Mouse (Mus musculus) hindbrain, embryonic 13.5 days (tissue): ENCODE results near the gene Adamts4. TPM values are rescaled to one million over a fixed set of nuclear protein-coding genes. Genes with fewer than 3 reads are reported as not detected.

Experiments used
- ATAC-seq: fragments of 200-750 bp; cut with Nextera tagmentation; 2 replicates; pipeline ENCODE4 v1.8.0; 2017; ENCODE audit warnings: moderate TSS enrichment; ENCODE audit not compliant: low FRiP score
- H3K27ac ChIP-seq: fragments of 300-500 bp; sonication (generic); 2 replicates; pipeline ENCODE4 v1.5.1; 2015; ENCODE audit warnings: inconsistent platforms, mild to moderate bottlenecking, moderate library complexity
- H3K27me3 ChIP-seq: fragments of 300-500 bp; sonication (generic); 2 replicates; pipeline ENCODE4 v1.6.1; 2015; ENCODE audit warnings: mild to moderate bottlenecking, inconsistent platforms
- H3K36me3 ChIP-seq: fragments of 300-500 bp; sonication (generic); 2 replicates; pipeline ENCODE4 v1.6.1; 2015; ENCODE audit warnings: mild to moderate bottlenecking, inconsistent platforms
- H3K4me1 ChIP-seq: fragments of 300-500 bp; sonication (generic); replicated peaks from 2 replicates; pipeline ENCODE4 v1.6.1; 2015; ENCODE audit warnings: inconsistent platforms
- H3K4me2 ChIP-seq: fragments of 300-500 bp; sonication (generic); 2 replicates; pipeline ENCODE4 v1.6.1; 2015; ENCODE audit warnings: inconsistent platforms, mild to moderate bottlenecking, moderate library complexity
- H3K4me3 ChIP-seq: fragments of 300-500 bp; sonication (generic); 2 replicates; pipeline ENCODE4 v1.5.1; 2015; ENCODE audit warnings: mild to moderate bottlenecking, inconsistent platforms
- H3K9ac ChIP-seq: fragments of 300-500 bp; sonication (generic); 2 replicates; pipeline ENCODE4 v1.6.1; 2015; ENCODE audit warnings: mild to moderate bottlenecking, inconsistent platforms
- H3K9me3 ChIP-seq: fragments of 300-500 bp; sonication (generic); 2 replicates; pipeline ENCODE4 v1.6.1; 2016; ENCODE audit warnings: inconsistent platforms
- WGBS: fragments of 180-500 bp; shearing (Covaris S2); methylation state at CpG from one replicate; pipeline ENCODE4 v1.1.7; 2015; 5-methylcytosine and 5-hydroxymethylcytosine counted together
- polyA plus RNA-seq: library from polyadenylated mRNA; unstranded; fragments of >200 nt; fragmentation: Nextera tagmentation; extraction: Ambion mirVana; gene quantifications from 2 replicates; pipeline ENCODE4 v1.2.1, GENCODE M21; 2015

The Adamts4 gene
- polyA plus RNA-seq, 1 experiment from 2014 or later: 4.9 TPM

GRCm38 (mm10) chr1:171221281-171222193 is 28.7 kb upstream of the Adamts4 start:
- Histone ChIP-seq H3K27me3 (no peaks in the 10 kb centered on the region), H3K9ac (peak overlapping the region; percentile 77), H3K36me3 (peaks cover 22% of the 10 kb centered on the region), H3K4me1 (peaks cover 18% of the 10 kb centered on the region), H3K27ac (0 out of 2 replicates have a peak overlapping the region, but pooled peaks have one; percentile 55), H3K4me2 (peak overlapping the region; percentile 86), H3K9me3 (no peaks in the 10 kb centered on the region), H3K4me3 (peak overlapping the region; percentile 60)
- peak; percentile 39 for ATAC-seq
- 6% methylated on average over 22 of the region's 22 CpGs for WGBS

- Histone ChIP-seq H3K27me3 (no peaks in the 10 kb centered on the region), H3K9me3 (no peaks in the 10 kb centered on the region), H3K9ac (peak within 1 kb of the TSS; percentile 77), H3K4me2 (peak within 1 kb of the TSS; percentile 86), H3K4me1 (peaks cover 18% of the 10 kb centered on the region), H3K36me3 (peaks cover 20% of the 10 kb centered on the region), H3K27ac (peak within 1 kb of the TSS; percentile 77), H3K4me3 (peak within 1 kb of the TSS; percentile 60)
- WGBS: 1% methylated on average over 28 of the region's 28 CpGs
- peak; percentile 96 for ATAC-seq
Measured at GRCm38 (mm10) chr1:171222238-171223155, 27.7 kb upstream of the Adamts4 start, which contains the start of gene Tomm40l. Gene Tomm40l (minus strand): TSS chr1:171222514.

DNA sequence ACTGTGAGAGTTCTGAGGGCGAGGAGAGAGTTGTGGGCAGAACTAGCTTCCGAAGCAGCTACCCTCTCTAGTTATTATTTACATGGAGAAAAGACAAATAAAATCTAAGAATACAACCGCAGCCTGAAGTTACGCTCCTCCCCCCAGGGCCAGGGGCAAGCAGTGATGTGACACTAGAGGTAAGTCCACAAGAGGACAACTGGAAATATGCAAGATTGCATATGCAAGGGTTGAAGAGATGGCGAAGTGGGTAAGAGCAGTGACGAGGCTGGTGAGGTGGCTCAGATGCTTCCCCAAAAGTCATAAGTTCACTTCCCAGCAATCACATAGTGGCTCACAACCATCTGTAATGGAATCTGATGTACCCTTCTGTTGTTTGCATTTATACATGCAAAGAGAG is 27.1 kb upstream of the Adamts4 start:
- H3K27ac ChIP-seq: peak overlapping the region; percentile 77; the same call in 1 of the 2 replicates
- no peak overlapping the region for H3K9ac ChIP-seq
- ATAC-seq: no peak

GRCm38 (mm10) chr1:171223796-171224195 is 26.4 kb upstream of the Adamts4 start:
- H3K9ac ChIP-seq: no peak overlapping the region
- H3K4me3 ChIP-seq: no peak overlapping the region
- H3K27ac ChIP-seq: no peak overlapping the region
- no peak for ATAC-seq
- no peak overlapping the region for H3K4me2 ChIP-seq
- H3K4me1 ChIP-seq: peaks cover 18% of the 10 kb centered on the region
- H3K36me3 ChIP-seq: peaks cover 12% of the 10 kb centered on the region
- no peaks in the 10 kb centered on the region for H3K27me3 ChIP-seq
- no peaks in the 10 kb centered on the region for H3K9me3 ChIP-seq
- 89% methylated on average over 2 of the region's 2 CpGs for WGBS

More for the DNA sequence above, 27.1 kb upstream of the Adamts4 start:
- H3K36me3 ChIP-seq: peaks cover 18% of the 10 kb centered on the region
- 86% methylated on average over 6 of the region's 6 CpGs for WGBS
- H3K27me3 ChIP-seq: no peaks in the 10 kb centered on the region
- peak overlapping the region; percentile 60 for H3K4me3 ChIP-seq
- H3K9me3 ChIP-seq: no peaks in the 10 kb centered on the region
- H3K4me1 ChIP-seq: peaks cover 18% of the 10 kb centered on the region
- peak overlapping the region; percentile 86 for H3K4me2 ChIP-seq

GRCm38 (mm10) chr1:171224857-171225256 is 25.4 kb upstream of the Adamts4 start, which contains the start of gene Apoa2:
Gene Apoa2 (plus strand): TSS chr1:171225054.
- Histone ChIP-seq H3K4me3 (no peak within 1 kb of the TSS), H3K36me3 (peaks cover 3% of the 10 kb centered on the region), H3K27me3 (no peaks in the 10 kb centered on the region), H3K9me3 (no peaks in the 10 kb centered on the region), H3K4me2 (no peak within 1 kb of the TSS), H3K27ac (no peak within 1 kb of the TSS), H3K9ac (no peak within 1 kb of the TSS), H3K4me1 (peaks cover 18% of the 10 kb centered on the region)
- ATAC-seq: no peak
- 81% methylated on average over 5 of the region's 5 CpGs for WGBS

DNA sequence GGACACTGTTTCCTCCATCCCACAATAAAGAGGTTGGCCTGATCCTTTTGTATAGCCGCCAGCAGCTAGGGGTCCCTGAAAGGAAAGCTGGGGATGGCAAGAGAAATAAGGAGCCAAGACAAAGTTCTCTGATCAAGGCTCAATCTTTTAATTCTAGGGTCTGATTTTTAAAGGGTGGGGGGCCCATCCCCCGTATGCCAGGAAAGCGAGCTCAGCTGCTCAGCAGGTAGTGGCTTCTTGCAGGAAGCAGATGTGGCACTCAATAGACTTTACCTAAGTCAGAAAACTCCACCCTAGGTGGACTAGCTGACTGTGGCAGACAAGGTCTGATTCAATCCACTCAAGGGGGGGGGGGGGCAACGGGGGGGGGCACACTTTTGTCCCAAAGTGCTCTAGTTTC is 23.4 kb upstream of the Adamts4 start:
- no peak overlapping the region for H3K4me2 ChIP-seq
- no peaks in the 10 kb centered on the region for H3K9me3 ChIP-seq
- H3K36me3 ChIP-seq: no peaks in the 10 kb centered on the region
- H3K4me1 ChIP-seq: peaks cover 6% of the 10 kb centered on the region; the same call in 1 of the 2 replicates
- WGBS: 48% methylated on average over 4 of the region's 4 CpGs
- no peak overlapping the region for H3K9ac ChIP-seq
- H3K4me3 ChIP-seq: no peak overlapping the region
- no peak overlapping the region for H3K27ac ChIP-seq
- no peaks in the 10 kb centered on the region for H3K27me3 ChIP-seq
- no peak for ATAC-seq

DNA sequence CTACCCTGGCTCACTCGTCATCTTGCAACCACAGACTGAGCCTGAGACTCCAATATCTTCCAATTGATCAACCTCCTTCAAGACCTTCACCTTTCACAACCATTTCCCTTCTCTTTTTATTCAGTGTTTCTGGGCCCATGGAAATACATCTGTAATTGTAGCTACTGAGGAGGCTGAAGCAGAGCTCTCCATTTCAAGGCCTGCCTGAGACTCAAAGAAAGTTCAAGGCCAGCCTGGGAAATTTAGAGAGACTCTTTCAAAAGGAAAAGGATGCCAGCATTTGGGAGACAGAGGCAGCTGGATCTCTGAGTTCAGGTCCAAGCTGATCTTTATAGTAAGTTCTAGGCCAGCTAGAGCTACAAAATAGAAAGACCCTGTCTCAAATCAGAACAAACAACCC is 22.3 kb upstream of the Adamts4 start:
- no peaks in the 10 kb centered on the region for H3K36me3 ChIP-seq
- WGBS: 79% methylated on average over 1 of the region's 1 CpGs
- no peak overlapping the region for H3K4me3 ChIP-seq
- no peaks in the 10 kb centered on the region for H3K27me3 ChIP-seq
- H3K9me3 ChIP-seq: no peaks in the 10 kb centered on the region
- peaks cover 3% of the 10 kb centered on the region; the same call in 1 of the 2 replicates for H3K4me1 ChIP-seq
- H3K9ac ChIP-seq: no peak overlapping the region
- no peak overlapping the region for H3K27ac ChIP-seq
- no peak for ATAC-seq
- no peak overlapping the region for H3K4me2 ChIP-seq

GRCm38 (mm10) chr1:171229750-171230149 is 20.5 kb upstream of the Adamts4 start:
- Histone ChIP-seq H3K9me3 (no peaks in the 10 kb centered on the region), H3K4me1 (no peaks in the 10 kb centered on the region), H3K4me2 (no peak overlapping the region), H3K36me3 (peaks cover 16% of the 10 kb centered on the region), H3K27ac (no peak overlapping the region), H3K4me3 (no peak overlapping the region), H3K27me3 (no peaks in the 10 kb centered on the region), H3K9ac (no peak overlapping the region)
- WGBS: 66% methylated on average over 6 of the region's 6 CpGs
- no peak for ATAC-seq

- Histone ChIP-seq H3K4me3 (no peak overlapping the region), H3K9me3 (no peaks in the 10 kb centered on the region), H3K36me3 (peaks cover 21% of the 10 kb centered on the region), H3K4me1 (no peaks in the 10 kb centered on the region), H3K27ac (no peak overlapping the region), H3K9ac (no peak overlapping the region), H3K4me2 (no peak overlapping the region), H3K27me3 (no peaks in the 10 kb centered on the region)
- no peak for ATAC-seq
- WGBS: 64% methylated on average over 3 of the region's 3 CpGs
Measured at GRCm38 (mm10) chr1:171230215-171230614, 20.0 kb upstream of the Adamts4 start.

GRCm38 (mm10) chr1:171231844-171232243 is 18.4 kb upstream of the Adamts4 start:
- Histone ChIP-seq H3K4me2 (no peak overlapping the region), H3K4me3 (no peak overlapping the region), H3K27ac (no peak overlapping the region), H3K9ac (no peak overlapping the region), H3K36me3 (peaks cover 37% of the 10 kb centered on the region), H3K4me1 (no peaks in the 10 kb centered on the region), H3K27me3 (no peaks in the 10 kb centered on the region), H3K9me3 (no peaks in the 10 kb centered on the region)
- WGBS: 77% methylated on average over 4 of the region's 4 CpGs
- ATAC-seq: no peak

DNA sequence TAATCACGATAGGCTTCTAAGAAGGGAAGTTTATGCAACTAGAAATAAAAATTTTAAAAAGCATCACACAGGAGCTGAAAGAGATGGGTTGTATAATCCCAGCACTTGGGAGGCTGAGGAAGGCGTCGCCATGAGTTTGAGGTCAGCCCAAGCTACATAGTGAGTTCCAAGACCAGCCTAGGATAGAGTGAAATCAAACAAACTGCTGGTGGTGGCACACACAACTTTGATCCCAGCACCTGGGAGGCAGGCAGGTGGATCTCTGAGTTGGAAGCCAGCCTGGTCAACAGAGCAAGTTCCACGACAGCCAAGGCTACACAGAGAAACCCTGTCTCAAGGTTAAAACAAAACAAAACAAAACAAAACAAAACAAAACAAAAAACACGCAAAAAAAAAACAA is 17.9 kb upstream of the Adamts4 start:
- ATAC-seq: no peak
- Histone ChIP-seq H3K27ac (no peak overlapping the region), H3K27me3 (no peaks in the 10 kb centered on the region), H3K36me3 (peaks cover 42% of the 10 kb centered on the region), H3K4me2 (no peak overlapping the region), H3K9ac (no peak overlapping the region), H3K4me3 (no peak overlapping the region), H3K9me3 (no peaks in the 10 kb centered on the region), H3K4me1 (no peaks in the 10 kb centered on the region)
- WGBS: 91% methylated on average over 5 of the region's 5 CpGs
